Mouse (Mus musculus) embryonic facial prominence, embryonic 13.5 days (tissue): ENCODE data around the gene Sfrp2. TPM values are rescaled to one million over a fixed set of nuclear protein-coding genes. Genes with fewer than 3 reads are reported as not detected.
A peak's percentile ranks its signal among the peaks of the same experiment; 100 is the strongest.

ENCODE experiments used
- ATAC-seq: fragments of 200-750 bp; cut with Nextera tagmentation; 2 replicates; pipeline ENCODE4 v1.8.0; 2017; ENCODE audit warnings: low read depth; ENCODE audit not compliant: insufficient number of reproducible peaks, insufficient read depth, low FRiP score, low TSS enrichment
- H3K27ac ChIP-seq: fragments of 300-500 bp; sonication (generic); 2 replicates; pipeline ENCODE4 v1.5.1; 2015; ENCODE audit warnings: moderate library complexity, mild to moderate bottlenecking, inconsistent platforms
- H3K27me3 ChIP-seq: fragments of 300-500 bp; sonication (generic); 2 replicates; pipeline ENCODE4 v1.6.1; 2015; ENCODE audit warnings: mild to moderate bottlenecking, inconsistent platforms
- H3K36me3 ChIP-seq: fragments of 300-500 bp; sonication (generic); 2 replicates; pipeline ENCODE4 v1.6.1; 2015; ENCODE audit warnings: mild to moderate bottlenecking, inconsistent platforms
- H3K4me1 ChIP-seq: fragments of 300-500 bp; sonication (generic); 2 replicates; pipeline ENCODE4 v1.6.1; 2015; ENCODE audit warnings: inconsistent platforms
- H3K4me2 ChIP-seq: fragments of 300-500 bp; sonication (generic); 2 replicates; pipeline ENCODE4 v1.6.1; 2015; ENCODE audit warnings: moderate library complexity, mild to moderate bottlenecking, inconsistent platforms
- H3K4me3 ChIP-seq: fragments of 300-500 bp; sonication (generic); 2 replicates; pipeline ENCODE4 v1.5.1; 2015; ENCODE audit warnings: mild to moderate bottlenecking, inconsistent platforms
- H3K9ac ChIP-seq: fragments of 300-500 bp; sonication (generic); 2 replicates; pipeline ENCODE4 v1.6.1; 2015; ENCODE audit warnings: mild to moderate bottlenecking, inconsistent platforms
- H3K9me3 ChIP-seq: fragments of 300-500 bp; sonication (generic); 2 replicates; pipeline ENCODE4 v1.6.1; 2016; ENCODE audit warnings: inconsistent platforms
- WGBS: fragments of 180-500 bp; shearing (Covaris S2); methylation state at CpG from one replicate; pipeline ENCODE4 v1.1.7; 2015; ENCODE audit warnings: mixed read lengths; 5-methylcytosine and 5-hydroxymethylcytosine counted together
- polyA plus RNA-seq: library from polyadenylated mRNA; unstranded; fragments of >200 nt; fragmentation: Nextera tagmentation; extraction: Ambion mirVana; gene quantifications from 2 replicates; pipeline ENCODE4 v1.2.1, GENCODE M21; 2015

Sfrp2 gene
- 326 and 399 TPM in 2 replicates for polyA plus RNA-seq

DNA sequence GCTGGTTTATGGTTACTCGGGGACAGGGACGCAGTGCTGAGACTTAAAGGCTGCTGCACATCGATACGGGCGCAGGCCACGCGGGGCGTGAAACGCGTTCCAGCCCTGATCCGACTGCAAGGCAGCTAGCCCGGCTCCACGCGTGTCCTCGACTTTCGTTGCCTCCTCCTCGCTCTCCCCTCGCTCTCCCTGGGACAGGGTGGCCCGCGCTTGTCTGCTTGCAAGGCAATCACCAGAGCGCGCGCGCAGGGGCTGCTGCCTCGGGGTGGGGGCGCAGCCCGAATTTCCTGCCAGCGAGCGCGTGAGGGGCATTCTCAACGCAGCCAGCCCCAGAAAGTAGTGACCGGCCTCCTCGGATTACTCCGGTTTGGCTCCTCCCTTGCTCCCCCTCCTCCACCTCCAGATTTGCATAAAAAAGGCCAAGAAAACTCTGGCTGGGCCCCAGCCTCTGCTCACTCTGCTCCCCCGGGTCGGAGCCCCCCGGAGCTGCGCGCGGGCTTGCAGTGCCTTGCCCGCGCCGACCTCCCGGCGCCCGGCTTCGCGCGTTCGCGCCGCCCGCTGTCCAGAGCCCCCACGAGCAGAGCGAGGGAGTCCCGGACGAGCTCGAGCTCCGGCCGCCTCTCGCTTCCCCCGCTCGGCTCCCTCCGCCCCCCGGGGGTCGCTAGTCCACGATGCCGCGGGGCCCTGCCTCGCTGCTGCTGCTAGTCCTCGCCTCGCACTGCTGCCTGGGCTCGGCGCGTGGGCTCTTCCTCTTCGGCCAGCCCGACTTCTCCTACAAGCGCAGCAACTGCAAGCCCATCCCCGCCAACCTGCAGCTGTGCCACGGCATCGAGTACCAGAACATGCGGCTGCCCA lies at the start of gene Sfrp2:
TSS of gene Sfrp2 (plus strand) at position 451 of the 855 bp plus-strand sequence.
- peak; percentile 79 for ATAC-seq
- Histone ChIP-seq H3K9ac (peak within 1 kb of the TSS; percentile 90), H3K36me3 (peaks cover 22% of the 10 kb centered on the region), H3K9me3 (no peaks in the 10 kb centered on the region), H3K4me1 (peaks cover 62% of the 10 kb centered on the region), H3K4me2 (peak within 1 kb of the TSS; percentile 81), H3K4me3 (peak within 1 kb of the TSS; percentile 67), H3K27ac (peak within 1 kb of the TSS; percentile 82), H3K27me3 (peaks cover 6% of the 10 kb centered on the region; the same call in 1 of the 2 replicates)
- under 1% methylated on average over 82 of the region's 82 CpGs for WGBS

DNA sequence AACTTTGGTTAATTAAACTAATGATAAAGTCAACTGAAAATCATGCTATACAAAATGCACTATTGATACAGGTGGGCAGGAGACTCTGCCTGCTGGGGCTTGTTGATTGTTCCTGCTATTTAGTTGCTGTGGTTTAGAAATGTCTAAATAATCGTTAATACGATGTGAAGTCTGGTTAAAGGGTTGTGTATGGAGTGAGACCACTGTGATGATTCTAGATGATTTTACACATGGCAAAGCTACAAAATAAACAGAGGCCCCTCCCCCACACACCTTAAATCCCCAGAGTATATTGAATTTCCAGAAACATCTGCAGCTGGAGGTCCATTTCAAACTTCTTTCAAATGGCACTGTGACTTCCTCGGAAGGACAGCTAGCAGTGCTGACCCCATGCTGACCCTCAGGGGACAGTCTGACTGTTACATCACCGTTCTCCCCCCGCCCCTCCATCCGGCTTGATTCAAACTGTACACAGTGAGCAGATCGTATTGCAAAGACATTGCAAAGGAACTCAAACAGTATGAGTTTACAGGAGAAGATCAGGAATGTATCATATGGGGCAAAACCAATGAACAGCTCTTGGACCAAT lies 48.4 kb upstream of the Sfrp2 start:
- Histone ChIP-seq H3K9ac (no peak overlapping the region), H3K9me3 (no peaks in the 10 kb centered on the region), H3K4me3 (no peak overlapping the region), H3K27ac (no peak overlapping the region), H3K4me1 (peaks cover 8% of the 10 kb centered on the region), H3K27me3 (0 out of 2 replicates have a peak, but pooled peaks cover 7% of the 10 kb centered on the region), H3K36me3 (no peaks in the 10 kb centered on the region), H3K4me2 (no peak overlapping the region)
- ATAC-seq, result 0 out of 2 replicates have a peak, but pooled peaks have one; percentile 10
- 21% methylated on average over 7 of the region's 7 CpGs for WGBS

DNA sequence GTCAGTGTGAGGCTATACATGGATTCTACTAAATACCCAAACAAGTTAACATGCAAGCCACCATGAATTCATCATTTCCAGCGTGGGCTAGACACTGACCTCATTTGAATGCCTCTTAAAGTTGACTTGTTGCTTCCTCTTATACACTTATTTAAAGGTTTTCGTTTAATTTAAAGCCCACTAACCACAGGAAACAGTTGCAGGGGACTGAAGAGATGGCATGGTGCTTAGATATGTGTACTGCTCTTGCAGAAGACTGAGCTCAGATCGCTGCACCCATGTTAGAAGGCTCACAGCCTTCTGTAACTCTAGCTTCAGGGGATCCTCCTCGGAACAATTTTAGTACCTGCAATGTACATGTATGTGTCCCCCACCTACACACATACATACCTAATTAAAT lies 47.5 kb upstream of the Sfrp2 start:
- Histone ChIP-seq H3K4me3 (no peak overlapping the region), H3K9ac (no peak overlapping the region), H3K27me3 (0 out of 2 replicates have a peak, but pooled peaks cover 7% of the 10 kb centered on the region), H3K9me3 (no peaks in the 10 kb centered on the region), H3K4me1 (peaks cover 8% of the 10 kb centered on the region), H3K4me2 (no peak overlapping the region), H3K27ac (no peak overlapping the region), H3K36me3 (no peaks in the 10 kb centered on the region)
- ATAC-seq, result no peak
- 78% methylated on average over 4 of the region's 4 CpGs for WGBS

DNA sequence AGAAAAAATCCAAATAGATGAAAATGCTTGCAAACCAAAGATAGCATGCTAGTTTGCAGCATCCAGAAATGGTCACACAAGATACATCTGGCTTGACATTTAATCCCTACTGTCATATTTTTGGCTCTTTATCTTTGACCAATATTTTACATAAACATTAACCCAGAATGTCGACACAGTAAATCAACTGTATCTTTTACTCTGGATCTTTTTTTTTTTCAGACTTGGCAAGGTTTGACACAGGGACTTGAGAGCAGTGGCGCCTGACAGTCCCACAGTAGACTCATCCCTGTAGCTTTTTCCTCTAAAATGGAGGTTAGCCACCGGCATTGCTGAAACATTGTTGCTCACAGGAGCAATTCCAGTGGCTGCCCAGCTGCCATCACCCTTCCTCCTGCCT lies 37.9 kb upstream of the Sfrp2 start:
- no peaks in the 10 kb centered on the region for H3K36me3 ChIP-seq
- WGBS, result 70% methylated on average over 3 of the region's 3 CpGs
- H3K4me2 ChIP-seq, result no peak overlapping the region
- no peaks in the 10 kb centered on the region for H3K27me3 ChIP-seq
- peaks cover 5% of the 10 kb centered on the region for H3K4me1 ChIP-seq
- ATAC-seq, result no peak
- no peak overlapping the region for H3K9ac ChIP-seq
- no peak overlapping the region for H3K27ac ChIP-seq
- no peak overlapping the region for H3K4me3 ChIP-seq
- H3K9me3 ChIP-seq, result no peaks in the 10 kb centered on the region

DNA sequence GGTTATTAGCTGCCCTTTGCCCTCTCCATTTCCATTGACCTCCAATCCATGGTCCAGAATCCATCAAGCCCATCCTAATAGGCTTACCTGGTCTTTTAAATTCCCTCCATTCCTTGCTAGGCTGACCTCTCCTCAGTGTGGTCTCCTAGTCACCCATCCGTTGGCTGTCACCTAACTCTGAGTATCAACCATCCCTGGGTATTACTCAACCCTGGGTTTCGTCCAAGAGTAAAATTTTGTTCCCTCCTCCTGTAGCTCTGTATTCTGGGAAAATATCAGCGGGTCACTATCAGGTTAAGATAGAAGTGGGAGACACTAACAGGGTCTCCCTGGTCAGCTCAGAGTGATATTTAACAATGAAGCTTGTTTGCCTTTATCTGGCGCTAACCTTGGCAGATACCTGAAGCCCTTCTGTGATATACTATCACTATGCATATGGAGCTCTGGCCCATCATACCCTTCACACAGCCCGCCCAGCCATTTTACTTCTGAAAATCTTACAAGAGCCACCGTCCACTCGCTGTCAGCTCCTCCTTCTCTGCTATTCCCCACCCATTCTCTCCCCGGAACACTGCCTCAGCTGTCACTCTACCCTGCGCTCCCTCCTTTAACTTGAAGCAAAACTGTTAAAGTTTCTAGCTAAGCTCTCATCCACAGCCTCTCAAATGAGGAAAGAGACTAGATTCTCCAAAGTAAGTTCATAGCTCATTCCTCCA lies 37.3 kb upstream of the Sfrp2 start:
- Histone ChIP-seq H3K36me3 (no peaks in the 10 kb centered on the region), H3K27me3 (no peaks in the 10 kb centered on the region), H3K4me3 (no peak overlapping the region), H3K4me2 (no peak overlapping the region), H3K27ac (no peak overlapping the region), H3K9me3 (no peaks in the 10 kb centered on the region), H3K9ac (no peak overlapping the region), H3K4me1 (peaks cover 11% of the 10 kb centered on the region)
- 85% methylated on average over 9 of the region's 9 CpGs for WGBS
- ATAC-seq, result no peak

DNA sequence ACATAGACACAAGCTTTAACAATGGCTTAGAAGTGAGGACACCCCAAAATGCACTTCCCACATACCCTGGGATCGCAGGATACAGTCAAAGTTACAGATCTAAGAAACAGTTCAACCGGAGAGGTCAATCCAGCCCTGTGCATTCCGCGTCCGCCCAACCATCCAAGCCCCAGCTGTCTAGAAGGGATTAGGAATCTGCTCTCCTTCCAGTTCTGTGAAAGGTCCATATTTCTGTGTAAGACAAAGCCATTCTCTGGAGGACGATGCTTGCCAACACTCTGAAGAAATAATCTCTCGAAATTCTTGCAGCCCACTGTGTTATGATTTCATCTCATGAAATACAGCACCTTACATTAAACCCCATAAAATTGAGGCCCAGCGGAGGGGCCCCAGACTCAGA lies 32.1 kb upstream of the Sfrp2 start:
- H3K27ac ChIP-seq, result no peak overlapping the region
- no peaks in the 10 kb centered on the region for H3K9me3 ChIP-seq
- no peaks in the 10 kb centered on the region for H3K27me3 ChIP-seq
- H3K4me2 ChIP-seq, result no peak overlapping the region
- ATAC-seq, result no peak
- no peak overlapping the region for H3K9ac ChIP-seq
- H3K36me3 ChIP-seq, result no peaks in the 10 kb centered on the region
- H3K4me1 ChIP-seq, result peaks cover 12% of the 10 kb centered on the region
- H3K4me3 ChIP-seq, result no peak overlapping the region
- 77% methylated on average over 8 of the region's 8 CpGs for WGBS

DNA sequence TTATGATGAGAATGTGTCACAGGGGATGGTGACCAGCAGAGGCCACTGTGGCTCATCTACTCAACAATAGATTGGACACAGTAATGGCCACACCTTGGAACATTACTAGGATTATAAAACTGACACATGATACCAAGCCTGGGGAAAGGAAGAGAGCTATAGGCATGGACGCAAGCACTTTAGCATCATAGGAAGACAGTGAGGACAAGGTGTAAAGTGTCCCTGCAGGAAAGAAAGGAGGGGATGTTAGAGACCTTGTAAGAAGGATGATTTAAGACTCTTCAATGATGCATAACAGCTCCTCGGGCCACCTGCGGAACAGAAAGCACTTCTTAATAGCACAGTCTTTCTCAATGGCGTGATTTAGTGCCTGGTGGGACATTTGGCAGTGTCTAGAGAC lies 29.1 kb upstream of the Sfrp2 start:
- no peak overlapping the region for H3K9ac ChIP-seq
- ATAC-seq, result no peak
- no peak overlapping the region for H3K4me3 ChIP-seq
- no peaks in the 10 kb centered on the region for H3K36me3 ChIP-seq
- H3K4me1 ChIP-seq, result peaks cover 12% of the 10 kb centered on the region
- no peak overlapping the region for H3K27ac ChIP-seq
- 86% methylated on average over 4 of the region's 4 CpGs for WGBS
- no peak overlapping the region for H3K4me2 ChIP-seq
- H3K9me3 ChIP-seq, result no peaks in the 10 kb centered on the region
- no peaks in the 10 kb centered on the region for H3K27me3 ChIP-seq

DNA sequence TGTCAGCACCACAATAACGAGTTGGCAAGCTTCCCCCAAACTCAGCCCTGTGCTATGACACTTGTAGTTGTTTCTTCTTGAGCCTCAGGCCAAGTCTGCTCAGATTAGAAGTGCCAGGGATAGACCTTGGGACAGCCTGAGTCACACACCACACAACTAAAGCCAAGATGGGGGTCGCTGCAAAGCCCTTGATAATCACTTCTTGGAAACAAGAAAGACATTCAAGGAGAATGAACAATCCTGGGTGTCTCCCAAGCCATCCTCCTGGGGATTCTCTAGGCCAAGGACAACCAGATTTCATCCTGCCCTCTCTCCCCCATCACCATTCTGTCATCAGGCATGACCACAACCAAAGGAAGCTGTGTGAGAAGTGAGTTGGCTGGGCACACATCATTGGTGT lies 25.9 kb upstream of the Sfrp2 start:
- 0 out of 2 replicates have a peak, but pooled peaks cover 3% of the 10 kb centered on the region for H3K27me3 ChIP-seq

DNA sequence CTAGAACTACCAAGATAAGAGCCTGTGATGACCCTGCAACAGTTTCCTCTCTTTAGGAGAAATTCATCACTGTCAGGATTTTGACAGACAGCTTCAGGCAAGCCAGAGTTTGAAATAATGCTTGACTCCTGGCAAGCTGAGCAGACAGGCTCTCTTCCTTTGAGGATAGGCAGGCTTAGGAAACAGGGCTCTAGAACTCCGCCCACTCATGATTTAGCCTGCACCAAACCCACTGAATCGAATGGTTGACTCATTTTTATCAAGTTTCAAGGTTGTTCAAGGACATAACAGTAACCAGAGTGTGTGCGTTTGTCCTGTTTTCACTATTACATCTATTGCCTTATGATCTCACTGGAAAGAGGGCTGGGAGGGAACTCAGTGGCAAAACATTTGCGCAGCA lies 18.8 kb upstream of the Sfrp2 start:
- 0 out of 2 replicates have a peak, but pooled peaks cover 2% of the 10 kb centered on the region for H3K4me1 ChIP-seq
- WGBS, result 74% methylated on average over 4 of the region's 4 CpGs

More for the DNA sequence above, 25.9 kb upstream of the Sfrp2 start:
- H3K4me3 ChIP-seq, result no peak overlapping the region
- no peak for ATAC-seq
- no peak overlapping the region for H3K9ac ChIP-seq
- no peaks in the 10 kb centered on the region for H3K36me3 ChIP-seq
- 72% methylated on average over 2 of the region's 2 CpGs for WGBS
- no peak overlapping the region for H3K4me2 ChIP-seq
- 0 out of 2 replicates have a peak, but pooled peaks cover 2% of the 10 kb centered on the region for H3K4me1 ChIP-seq
- no peak overlapping the region for H3K27ac ChIP-seq
- H3K9me3 ChIP-seq, result no peaks in the 10 kb centered on the region

DNA sequence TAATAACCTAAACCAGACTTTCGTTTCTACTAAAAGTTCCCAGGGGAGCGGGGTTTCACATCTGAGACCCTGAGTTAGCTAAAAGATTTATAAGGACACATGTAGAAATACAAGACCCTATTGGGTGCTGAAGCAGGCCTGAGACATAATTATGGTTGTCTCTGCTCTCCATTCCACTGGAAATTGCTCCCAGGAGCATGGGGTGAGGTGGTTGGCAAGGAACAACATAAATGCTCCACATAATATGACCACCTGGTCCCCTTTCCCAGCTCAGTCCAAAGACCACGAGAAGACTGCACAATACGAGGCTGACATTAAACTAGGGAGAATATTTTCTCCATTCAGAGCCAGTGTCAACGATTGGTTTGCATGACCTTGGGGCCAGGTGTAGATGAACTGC lies 18.2 kb upstream of the Sfrp2 start:
- Histone ChIP-seq H3K27ac (no peak overlapping the region), H3K4me1 (0 out of 2 replicates have a peak, but pooled peaks cover under 1% of the 10 kb centered on the region), H3K27me3 (no peaks in the 10 kb centered on the region), H3K36me3 (no peaks in the 10 kb centered on the region), H3K9me3 (no peaks in the 10 kb centered on the region), H3K9ac (no peak overlapping the region), H3K4me3 (no peak overlapping the region), H3K4me2 (no peak overlapping the region)
- 83% methylated on average over 5 of the region's 5 CpGs for WGBS
- ATAC-seq, result no peak

More for the DNA sequence above, 18.8 kb upstream of the Sfrp2 start:
- ATAC-seq, result no peak
- H3K36me3 ChIP-seq, result no peaks in the 10 kb centered on the region
- no peak overlapping the region for H3K9ac ChIP-seq
- H3K27ac ChIP-seq, result no peak overlapping the region
- 0 out of 2 replicates have a peak, but pooled peaks cover 1% of the 10 kb centered on the region for H3K27me3 ChIP-seq
- no peak overlapping the region for H3K4me3 ChIP-seq
- H3K4me2 ChIP-seq, result no peak overlapping the region
- H3K9me3 ChIP-seq, result no peaks in the 10 kb centered on the region

DNA sequence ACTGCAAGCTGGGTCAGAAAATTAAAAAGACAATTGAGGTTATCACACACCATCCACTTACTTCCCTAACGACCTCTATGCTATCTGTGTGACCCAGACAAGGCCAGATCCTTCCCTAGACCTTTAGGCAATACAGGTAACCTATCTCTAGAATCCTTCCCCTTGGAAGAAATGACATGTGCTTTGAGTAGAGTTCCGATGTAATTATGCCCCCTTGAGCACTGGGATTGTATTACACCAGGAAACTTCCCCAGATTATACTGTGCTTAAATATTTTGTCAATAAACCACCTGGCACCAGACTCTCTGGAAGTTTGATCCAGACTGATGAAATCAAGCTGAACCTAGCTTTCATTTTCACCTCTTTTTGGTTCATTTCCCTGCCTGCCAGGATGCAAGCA lies 14.5 kb upstream of the Sfrp2 start:
- no peak overlapping the region for H3K4me2 ChIP-seq
- H3K27me3 ChIP-seq, result no peaks in the 10 kb centered on the region
- no peaks in the 10 kb centered on the region for H3K9me3 ChIP-seq
- ATAC-seq, result no peak
- H3K4me1 ChIP-seq, result peaks cover 15% of the 10 kb centered on the region
- H3K36me3 ChIP-seq, result no peaks in the 10 kb centered on the region
- H3K4me3 ChIP-seq, result no peak overlapping the region
- H3K9ac ChIP-seq, result no peak overlapping the region
- 23% methylated on average over 2 of the region's 2 CpGs for WGBS
- no peak overlapping the region for H3K27ac ChIP-seq
